9 mouse cellular contexts compared by ENCODE assay signal in genomic region chr12:105873283-105873682, GRCm38 (mm10).
DNase-seq lines count a peak whose midpoint lies in the region; ATAC-seq and TF ChIP-seq lines count a peak whose summit lies in the region.
"Had no signal": no experiment of that assay in that cellular context is flagged by ENCODE, and none has a peak within 500 bp of the region (broad histone marks: within the 10 kb centered on the region; RNA-seq: fewer than 3 reads in every experiment).

No protein-coding gene starts in this region.

- H3K4me1 ChIP-seq in ES-E14 (ENCODE audit: control insufficient read depth in 2 of 2, insufficient read depth in 2 of 2, low read length in 2 of 2, poor library complexity in 1 of 2), result peaks cover 0 to 7% of the 10 kb centered on the region in 2 experiments; a peak in 2 of 4 replicates
- no peaks in the 10 kb centered on the region for H3K4me1 ChIP-seq in liver, postnatal 0 days (ENCODE audit: insufficient read depth)
- H3K4me1 ChIP-seq in hindbrain, embryonic 13.5 days (replicated peaks), result peaks cover 29% of the 10 kb centered on the region

- TF ChIP-seq EP300 in liver, postnatal 0 days (IDR thresholded peaks at IDR 0.05; ENCODE audit: low read depth), result no peak

- H3K9ac ChIP-seq in ES-E14 (ENCODE audit: insufficient read depth, low read depth, low read length, poor library complexity, severe bottlenecking), result no peak overlapping the region
- H3K9ac ChIP-seq in liver, postnatal 0 days (replicated peaks), result no peak overlapping the region
- no peak overlapping the region for H3K9ac ChIP-seq in hindbrain, embryonic 13.5 days

- WGBS in liver, postnatal 0 days (ENCODE audit: insufficient replicate concordance), result 48% methylated on average over 2 of the region's 2 CpGs
- 52% methylated on average over 2 of the region's 2 CpGs for whole genome bisulfite sequencing in hindbrain, embryonic 13.5 days

- intact Hi-C loops in heart, postnatal 10 days (cut with DNase I), result no loop called here

- no peaks in the 10 kb centered on the region for H3K9me3 ChIP-seq in ES-E14 (ENCODE audit: control insufficient read depth, insufficient read depth, low read depth, low read length)
- no peaks in the 10 kb centered on the region for H3K9me3 ChIP-seq in liver, postnatal 0 days (ENCODE audit: low read length)
- no peaks in the 10 kb centered on the region for H3K9me3 ChIP-seq in hindbrain, embryonic 13.5 days

- H3K36me3 ChIP-seq in ES-E14 (ENCODE audit: control insufficient read depth, insufficient read depth, low read length, poor library complexity, severe bottlenecking), result no peaks in the 10 kb centered on the region
- H3K36me3 ChIP-seq in liver, postnatal 0 days (replicated peaks; ENCODE audit: insufficient read depth, low read length), result no peaks in the 10 kb centered on the region
- no peaks in the 10 kb centered on the region for H3K36me3 ChIP-seq in hindbrain, embryonic 13.5 days

- peak; percentile 69 for TF ChIP-seq CTCF in liver, postnatal 0 days (IDR thresholded peaks at IDR 0.05; ENCODE audit: low read depth)

- no peak for ATAC-seq in liver, postnatal 0 days
- no peak for ATAC-seq in hindbrain, embryonic 13.5 days (ENCODE audit: low FRiP score)

- peak; percentile 34 for DNase-seq in kidney, adult 18-20 months
- no peak for DNase-seq in kidney, adult 11 months
- peak; percentile 12 for DNase-seq in 416B (ENCODE audit: low read depth)
- DNase-seq in ES-E14 (ENCODE audit: low read depth, low spot score), result peak; percentile 63
- DNase-seq in liver, postnatal 0 days, result peak; percentile 64
- no peak for DNase-seq in ovary, postnatal 10 days (ENCODE audit: low spot score)
- DNase-seq in heart, postnatal 10 days, result no peak
- DNase-seq: heart, adult 11 months had no signal

- in situ Hi-C loops in ES-E14 (cut with MboI; ENCODE audit: low sequenced_read_pairs in 2 of 2, unreplicated experiment in 2 of 2), result no loop called here

- no peaks in the 10 kb centered on the region for H3K27me3 ChIP-seq in liver, postnatal 0 days (ENCODE audit: insufficient read depth, low read length)
- peaks cover 33% of the 10 kb centered on the region; the same call in 1 of the 2 replicates for H3K27me3 ChIP-seq in hindbrain, embryonic 13.5 days

- no peak overlapping the region for H3K4me2 ChIP-seq in liver, postnatal 0 days (ENCODE audit: low read depth, low read length)
- H3K4me2 ChIP-seq in hindbrain, embryonic 13.5 days, result no peak overlapping the region

- H3K27ac ChIP-seq in ES-E14 (ENCODE audit: insufficient read depth, low read depth, low read length, poor library complexity, severe bottlenecking), result no peak overlapping the region
- no peak overlapping the region for H3K27ac ChIP-seq in liver, postnatal 0 days (ENCODE audit: low read depth)
- H3K27ac ChIP-seq in hindbrain, embryonic 13.5 days, result no peak overlapping the region

- no peak overlapping the region for H3K4me3 ChIP-seq in ES-E14 (ENCODE audit: insufficient read depth in 1 of 2, low read depth in 1 of 2, low read length in 2 of 2, poor library complexity in 1 of 2, severe bottlenecking in 1 of 2)
- no peak overlapping the region for H3K4me3 ChIP-seq in liver, postnatal 0 days (ENCODE audit: low read depth, low read length)
- no peak overlapping the region for H3K4me3 ChIP-seq in hindbrain, embryonic 13.5 days

TF ChIP-seq in ES-E14, 5 proteins besides CTCF, POLR2A, EP300 and RAD21:
- TF ChIP-seq CHD2 (IDR thresholded peaks at IDR 0.05; ENCODE audit: low read depth, low read length) (no peak), ZC3H11A (IDR thresholded peaks at IDR 0.05; ENCODE audit: borderline replicate concordance, low read depth, low read length) (peak; percentile 76)

Comparison
In these comparisons a context has a peak if more than half of its experiments do, and no peak if none do; other contexts are left out.
1. DNase-seq: peak in kidney, adult 18-20 months (single experiment), 416B (single experiment), ES-E14 (single experiment) and liver, postnatal 0 days (single experiment); none in kidney, adult 11 months (single experiment), ovary, postnatal 10 days (single experiment) and heart, postnatal 10 days (0 of 2).